Mouse (Mus musculus) forebrain, embryonic 11.5 days (tissue): Measurements from ENCODE around the gene Rbl1. TPM values are rescaled to one million over a fixed set of nuclear protein-coding genes. Genes with fewer than 3 reads are reported as not detected.
A peak's percentile ranks its signal among the peaks of the same experiment; 100 is the strongest.
"Not testable (repeated sequence)": the region's sequence is repeated elsewhere in the genome, so short reads cannot be mapped to it uniquely, and the experiment has no call there.

Source experiments
- ATAC-seq: fragments of 200-750 bp; cut with Nextera tagmentation; replicated peaks from 2 replicates; pipeline ENCODE4 v1.8.0; 2017; ENCODE audit warnings: moderate TSS enrichment; ENCODE audit not compliant: low FRiP score
- DNase-seq: peaks from one replicate; pipeline ENCODE4 v3.0.0-alpha.2; 2017; ENCODE audit warnings: low spot score
- H3K27ac ChIP-seq: fragments of 300-500 bp; sonication (generic); 2 replicates; pipeline ENCODE4 v1.5.1; 2014; ENCODE audit warnings: low read depth, low read length
- H3K27me3 ChIP-seq: fragments of 300-500 bp; sonication (generic); 2 replicates; pipeline ENCODE4 v1.6.1; 2014; ENCODE audit warnings: mild to moderate bottlenecking, low read length, mixed read lengths; ENCODE audit not compliant: control insufficient read depth, insufficient read depth
- H3K36me3 ChIP-seq: fragments of 300-500 bp; sonication (generic); 2 replicates; pipeline ENCODE4 v1.6.1; 2014; ENCODE audit warnings: mild to moderate bottlenecking, low read length, moderate library complexity, mixed read lengths; ENCODE audit not compliant: control insufficient read depth, insufficient read depth
- H3K4me1 ChIP-seq: fragments of 300-500 bp; sonication (generic); replicated peaks from 2 replicates; pipeline ENCODE4 v1.6.1; 2014; ENCODE audit warnings: low read length, mixed read lengths; ENCODE audit not compliant: control insufficient read depth, insufficient read depth
- H3K4me2 ChIP-seq: fragments of 300-500 bp; sonication (generic); 2 replicates; pipeline ENCODE4 v1.6.1; 2014; ENCODE audit warnings: low read depth, mild to moderate bottlenecking, low read length, moderate library complexity, mixed read lengths; ENCODE audit not compliant: severe bottlenecking
- H3K4me3 ChIP-seq: fragments of 300-500 bp; sonication (generic); 2 replicates; pipeline ENCODE4 v1.5.1; 2014; ENCODE audit warnings: low read depth, low read length
- H3K9ac ChIP-seq: fragments of 300-500 bp; sonication (generic); 2 replicates; pipeline ENCODE4 v1.6.1; 2014; ENCODE audit warnings: low read length
- H3K9me3 ChIP-seq: fragments of 300-500 bp; sonication (generic); 2 replicates; pipeline ENCODE4 v1.6.1; 2016; ENCODE audit warnings: low read length, mixed read lengths; ENCODE audit not compliant: control insufficient read depth
- WGBS: fragments of 180-500 bp; shearing (Covaris S2); extraction: QIAGEN DNeasy Blood & Tissue Kit; methylation state at CpG from one replicate; pipeline ENCODE4 v1.1.7; 2014; 5-methylcytosine and 5-hydroxymethylcytosine counted together
- polyA plus RNA-seq: library from polyadenylated mRNA; unstranded; fragments of >200 nt; fragmentation: Nextera tagmentation; extraction: Ambion mirVana; gene quantifications from 2 replicates; pipeline ENCODE4 v1.2.1, GENCODE M21; 2014

Gene Rbl1
- polyA plus RNA-seq, 1 experiment from 2014 or later = 43.2 TPM

GRCm38 (mm10) chr2:157203459-157204365, 622 bp downstream of the Rbl1 start:
- ATAC-seq (peak; percentile 92), DNase-seq (no peak)
- WGBS = 2% methylated on average over 49 of the region's 49 CpGs
- Histone ChIP-seq H3K9ac (peak overlapping the region; percentile 98), H3K4me2 (peak overlapping the region; percentile 76), H3K36me3 (peaks cover 6% of the 10 kb centered on the region; the same call in 1 of the 2 replicates), H3K27me3 (no peaks in the 10 kb centered on the region), H3K9me3 (no peaks in the 10 kb centered on the region; the same call in 1 of the 2 replicates), H3K4me3 (peak overlapping the region; percentile 63), H3K27ac (peak overlapping the region; percentile 98), H3K4me1 (peaks cover 4% of the 10 kb centered on the region; the same call in 1 of the 2 replicates)

GRCm38 (mm10) chr2:157203026-157203425, 1.3 kb downstream of the Rbl1 start:
- H3K9me3 ChIP-seq = no peaks in the 10 kb centered on the region; the same call in 1 of the 2 replicates
- peak overlapping the region; percentile 98 for H3K9ac ChIP-seq
- ATAC-seq = no peak
- no peak overlapping the region for H3K27ac ChIP-seq
- peak overlapping the region; percentile 76 for H3K4me2 ChIP-seq
- H3K4me3 ChIP-seq = peak overlapping the region; percentile 63
- H3K27me3 ChIP-seq = no peaks in the 10 kb centered on the region
- H3K36me3 ChIP-seq = peaks cover 6% of the 10 kb centered on the region; the same call in 1 of the 2 replicates
- no peak for DNase-seq
- H3K4me1 ChIP-seq = peaks cover 4% of the 10 kb centered on the region; the same call in 1 of the 2 replicates

- Histone ChIP-seq H3K9me3 (no peaks in the 10 kb centered on the region; the same call in 1 of the 2 replicates), H3K27me3 (no peaks in the 10 kb centered on the region), H3K4me3 (no peak overlapping the region), H3K4me2 (no peak overlapping the region), H3K4me1 (peaks cover 4% of the 10 kb centered on the region; the same call in 1 of the 2 replicates), H3K9ac (no peak overlapping the region), H3K27ac (no peak overlapping the region), H3K36me3 (peaks cover 9% of the 10 kb centered on the region; the same call in 1 of the 2 replicates)
- DNase-seq (no peak), ATAC-seq (no peak)
- 86% methylated on average over 6 of the region's 6 CpGs for WGBS
These were observed 2.0 kb downstream of the Rbl1 start for GRCm38 (mm10) chr2:157202361-157202760.

GRCm38 (mm10) chr2:157201081-157201830, 3.1 kb downstream of the Rbl1 start:
- ATAC-seq = no peak
- WGBS = 88% methylated on average over 6 of the region's 6 CpGs

GRCm38 (mm10) chr2:157198405-157198804, 5.9 kb downstream of the Rbl1 start:
- not testable (repeated sequence) for H3K9me3 ChIP-seq, H3K27ac ChIP-seq, H3K9ac ChIP-seq, ATAC-seq, H3K4me1 ChIP-seq, H3K4me2 ChIP-seq, DNase-seq, H3K27me3 ChIP-seq, H3K4me3 ChIP-seq
- peaks cover 28% of the 10 kb centered on the region for H3K36me3 ChIP-seq
- 98% methylated on average over 11 of the region's 11 CpGs for whole genome bisulfite sequencing

More at GRCm38 (mm10) chr2:157201081-157201830, 3.1 kb downstream of the Rbl1 start:
- peaks cover 4% of the 10 kb centered on the region; the same call in 1 of the 2 replicates for H3K4me1 ChIP-seq
- no peak overlapping the region for H3K4me3 ChIP-seq
- peaks cover 15% of the 10 kb centered on the region; the same call in 1 of the 2 replicates for H3K36me3 ChIP-seq
- no peaks in the 10 kb centered on the region for H3K27me3 ChIP-seq
- H3K9ac ChIP-seq = no peak overlapping the region
- no peak overlapping the region for H3K27ac ChIP-seq
- H3K9me3 ChIP-seq = no peaks in the 10 kb centered on the region
- no peak for DNase-seq
- H3K4me2 ChIP-seq = no peak overlapping the region

GRCm38 (mm10) chr2:157190651-157191050, 13.7 kb downstream of the Rbl1 start:
- H3K36me3 ChIP-seq = peaks cover 26% of the 10 kb centered on the region
- no peak for ATAC-seq

GRCm38 (mm10) chr2:157187223-157187622, 17.1 kb downstream of the Rbl1 start:
- Histone ChIP-seq H3K9me3 (no peaks in the 10 kb centered on the region), H3K36me3 (peaks cover 11% of the 10 kb centered on the region)
- no peak for ATAC-seq

More at GRCm38 (mm10) chr2:157190651-157191050, 13.7 kb downstream of the Rbl1 start:
- no peak for DNase-seq
- Histone ChIP-seq H3K9ac (no peak overlapping the region), H3K4me3 (no peak overlapping the region), H3K9me3 (no peaks in the 10 kb centered on the region), H3K27ac (no peak overlapping the region), H3K27me3 (no peaks in the 10 kb centered on the region), H3K4me1 (no peaks in the 10 kb centered on the region), H3K4me2 (no peak overlapping the region)
- WGBS = 96% methylated on average over 4 of the region's 4 CpGs

GRCm38 (mm10) chr2:157186504-157186903, 17.8 kb downstream of the Rbl1 start:
- no peak for ATAC-seq
- Histone ChIP-seq H3K27me3 (no peaks in the 10 kb centered on the region), H3K4me2 (no peak overlapping the region), H3K4me1 (no peaks in the 10 kb centered on the region), H3K9ac (no peak overlapping the region), H3K27ac (no peak overlapping the region), H3K4me3 (no peak overlapping the region), H3K36me3 (peaks cover 11% of the 10 kb centered on the region), H3K9me3 (no peaks in the 10 kb centered on the region)
- 57% methylated on average over 5 of the region's 5 CpGs for WGBS
- no peak for DNase-seq

More at GRCm38 (mm10) chr2:157187223-157187622, 17.1 kb downstream of the Rbl1 start:
- no peak overlapping the region for H3K4me3 ChIP-seq
- no peaks in the 10 kb centered on the region for H3K4me1 ChIP-seq
- no peaks in the 10 kb centered on the region for H3K27me3 ChIP-seq
- 89% methylated on average over 4 of the region's 4 CpGs for WGBS
- no peak for DNase-seq
- H3K4me2 ChIP-seq = no peak overlapping the region
- no peak overlapping the region for H3K9ac ChIP-seq
- H3K27ac ChIP-seq = no peak overlapping the region
